28 mouse cellular contexts compared by ENCODE assay signal in genomic region chr15:30369997-30370396, GRCm38 (mm10).
DNase-seq lines count a peak whose midpoint lies in the region; ATAC-seq and TF ChIP-seq lines count a peak whose summit lies in the region.
"Had no signal": no experiment of that assay in that cellular context is flagged by ENCODE, and none has a peak within 500 bp of the region (broad histone marks: within the 10 kb centered on the region; RNA-seq: fewer than 3 reads in every experiment).

No protein-coding gene starts in this region.

- WGBS in forebrain, postnatal 0 days: 64% methylated on average over 7 of the region's 7 CpGs
- WGBS in forebrain, embryonic 11.5 days: 77% methylated on average over 7 of the region's 7 CpGs
- WGBS in midbrain, embryonic 11.5 days: 68% methylated on average over 7 of the region's 7 CpGs
- 49% methylated on average over 7 of the region's 7 CpGs for WGBS in midbrain, embryonic 14.5 days
- 50% methylated on average over 7 of the region's 7 CpGs for WGBS in midbrain, embryonic 15.5 days
- WGBS in midbrain, postnatal 0 days: 51% methylated on average over 7 of the region's 7 CpGs
- 45% methylated on average over 7 of the region's 7 CpGs for WGBS in kidney, embryonic 15.5 days

- H3K4me1 ChIP-seq in forebrain, postnatal 0 days (ENCODE audit: insufficient read depth): peaks cover 7% of the 10 kb centered on the region
- no peaks in the 10 kb centered on the region; the same call in 1 of the 2 replicates for H3K4me1 ChIP-seq in forebrain, embryonic 11.5 days (replicated peaks; ENCODE audit: control insufficient read depth, insufficient read depth, low read length)
- peaks cover 4% of the 10 kb centered on the region; the same call in 1 of the 2 replicates for H3K4me1 ChIP-seq in midbrain, embryonic 11.5 days (ENCODE audit: control insufficient read depth, insufficient read depth, low read length)
- 0 out of 2 replicates have a peak, but pooled peaks cover 8% of the 10 kb centered on the region for H3K4me1 ChIP-seq in midbrain, embryonic 14.5 days (ENCODE audit: control insufficient read depth, insufficient read depth, low read length)
- peaks cover 9% of the 10 kb centered on the region for H3K4me1 ChIP-seq in midbrain, embryonic 15.5 days
- H3K4me1 ChIP-seq in midbrain, postnatal 0 days (ENCODE audit: insufficient read depth, low read length): 0 out of 2 replicates have a peak, but pooled peaks cover 3% of the 10 kb centered on the region
- no peaks in the 10 kb centered on the region for H3K4me1 ChIP-seq in kidney, embryonic 15.5 days
- H3K4me1 ChIP-seq: embryonic facial prominence, embryonic 12.5 days; heart, embryonic 10.5 days; heart, embryonic 13.5 days had no signal

- H3K4me2 ChIP-seq in forebrain, postnatal 0 days (ENCODE audit: low read depth): no peak overlapping the region
- no peak overlapping the region for H3K4me2 ChIP-seq in forebrain, embryonic 11.5 days (ENCODE audit: low read depth, low read length, severe bottlenecking)
- H3K4me2 ChIP-seq in midbrain, embryonic 11.5 days: no peak overlapping the region
- no peak overlapping the region for H3K4me2 ChIP-seq in midbrain, embryonic 14.5 days (ENCODE audit: low read length)
- no peak overlapping the region for H3K4me2 ChIP-seq in midbrain, embryonic 15.5 days
- H3K4me2 ChIP-seq in midbrain, postnatal 0 days (ENCODE audit: low read depth, low read length, poor library complexity, severe bottlenecking): no peak overlapping the region
- H3K4me2 ChIP-seq in kidney, embryonic 15.5 days: no peak overlapping the region
- H3K4me2 ChIP-seq: embryonic facial prominence, embryonic 12.5 days; forebrain, embryonic 13.5 days; heart, embryonic 13.5 days; hindbrain, embryonic 14.5 days had no signal

- TF ChIP-seq CTCF in forebrain, postnatal 0 days (IDR thresholded peaks at IDR 0.05; ENCODE audit: low read depth): no peak
- TF ChIP-seq CTCF in midbrain, postnatal 0 days (IDR thresholded peaks at IDR 0.05): no peak

- no peaks in the 10 kb centered on the region for H3K27me3 ChIP-seq in forebrain, postnatal 0 days (ENCODE audit: insufficient read depth, low read length)
- no peaks in the 10 kb centered on the region for H3K27me3 ChIP-seq in forebrain, embryonic 11.5 days (ENCODE audit: control insufficient read depth, insufficient read depth, low read length)
- no peaks in the 10 kb centered on the region for H3K27me3 ChIP-seq in midbrain, embryonic 11.5 days (ENCODE audit: control insufficient read depth, insufficient read depth, low read length)
- H3K27me3 ChIP-seq in midbrain, embryonic 14.5 days (ENCODE audit: control insufficient read depth, insufficient read depth, low read length): no peaks in the 10 kb centered on the region
- no peaks in the 10 kb centered on the region for H3K27me3 ChIP-seq in midbrain, embryonic 15.5 days (replicated peaks)
- no peaks in the 10 kb centered on the region for H3K27me3 ChIP-seq in midbrain, postnatal 0 days (ENCODE audit: insufficient read depth, low read length)
- H3K27me3 ChIP-seq in kidney, embryonic 15.5 days: no peaks in the 10 kb centered on the region
- H3K27me3 ChIP-seq: CH12.LX; embryonic facial prominence, embryonic 12.5 days; forebrain, embryonic 13.5 days; heart, embryonic 13.5 days; Patski had no signal

- H3K9me3 ChIP-seq in forebrain, postnatal 0 days (ENCODE audit: low read length): no peaks in the 10 kb centered on the region
- no peaks in the 10 kb centered on the region for H3K9me3 ChIP-seq in forebrain, embryonic 11.5 days (ENCODE audit: control insufficient read depth, low read length)
- H3K9me3 ChIP-seq in midbrain, embryonic 11.5 days (ENCODE audit: control insufficient read depth, low read length): no peaks in the 10 kb centered on the region
- no peaks in the 10 kb centered on the region for H3K9me3 ChIP-seq in midbrain, embryonic 14.5 days (ENCODE audit: control insufficient read depth, low read length)
- no peaks in the 10 kb centered on the region for H3K9me3 ChIP-seq in midbrain, embryonic 15.5 days
- H3K9me3 ChIP-seq in midbrain, postnatal 0 days (ENCODE audit: low read length): no peaks in the 10 kb centered on the region
- no peaks in the 10 kb centered on the region for H3K9me3 ChIP-seq in kidney, embryonic 15.5 days (replicated peaks)
- H3K9me3 ChIP-seq: embryonic facial prominence, embryonic 12.5 days; forebrain, embryonic 13.5 days; heart, embryonic 10.5 days; heart, embryonic 13.5 days had no signal

- H3K27ac ChIP-seq in forebrain, postnatal 0 days (ENCODE audit: low read depth, low read length): no peak overlapping the region
- H3K27ac ChIP-seq in forebrain, embryonic 11.5 days (ENCODE audit: low read depth, low read length): no peak overlapping the region
- no peak overlapping the region for H3K27ac ChIP-seq in midbrain, embryonic 11.5 days (ENCODE audit: low read depth, low read length)
- H3K27ac ChIP-seq in midbrain, embryonic 14.5 days (replicated peaks; ENCODE audit: low read depth, low read length): no peak overlapping the region
- no peak overlapping the region for H3K27ac ChIP-seq in midbrain, embryonic 15.5 days
- no peak overlapping the region for H3K27ac ChIP-seq in midbrain, postnatal 0 days (ENCODE audit: low read depth, low read length)
- H3K27ac ChIP-seq in kidney, embryonic 15.5 days: no peak overlapping the region
- H3K27ac ChIP-seq: embryonic facial prominence, embryonic 12.5 days; forebrain, embryonic 13.5 days; heart, adult 2 months; heart, embryonic 10.5 days; heart, embryonic 13.5 days; hindbrain, embryonic 14.5 days had no signal

- no peak overlapping the region for H3K4me3 ChIP-seq in forebrain, postnatal 0 days (ENCODE audit: low read depth, low read length)
- no peak overlapping the region for H3K4me3 ChIP-seq in forebrain, embryonic 11.5 days (ENCODE audit: low read depth, low read length)
- no peak overlapping the region for H3K4me3 ChIP-seq in midbrain, embryonic 11.5 days (ENCODE audit: low read depth, low read length)
- H3K4me3 ChIP-seq in midbrain, embryonic 14.5 days (replicated peaks; ENCODE audit: low read depth, low read length): no peak overlapping the region
- no peak overlapping the region for H3K4me3 ChIP-seq in midbrain, embryonic 15.5 days
- H3K4me3 ChIP-seq in midbrain, postnatal 0 days (ENCODE audit: low read depth, low read length): no peak overlapping the region
- H3K4me3 ChIP-seq in kidney, embryonic 15.5 days (replicated peaks): no peak overlapping the region
- H3K4me3 ChIP-seq: embryonic facial prominence, embryonic 12.5 days; erythroblast, embryonic 14.5 days; forebrain, embryonic 13.5 days; heart, adult 2 months; heart, embryonic 10.5 days; heart, embryonic 13.5 days had no signal

- H3K36me3 ChIP-seq in forebrain, postnatal 0 days (ENCODE audit: insufficient read depth): no peaks in the 10 kb centered on the region
- H3K36me3 ChIP-seq in forebrain, embryonic 11.5 days (ENCODE audit: control insufficient read depth, insufficient read depth, low read length): no peaks in the 10 kb centered on the region
- H3K36me3 ChIP-seq in midbrain, embryonic 11.5 days (ENCODE audit: control insufficient read depth, insufficient read depth, low read length): no peaks in the 10 kb centered on the region
- H3K36me3 ChIP-seq in midbrain, embryonic 14.5 days (ENCODE audit: control insufficient read depth, insufficient read depth, low read length): no peaks in the 10 kb centered on the region
- H3K36me3 ChIP-seq in midbrain, embryonic 15.5 days (replicated peaks): no peaks in the 10 kb centered on the region
- H3K36me3 ChIP-seq in midbrain, postnatal 0 days (ENCODE audit: insufficient read depth, low read length): no peaks in the 10 kb centered on the region
- H3K36me3 ChIP-seq in kidney, embryonic 15.5 days: no peaks in the 10 kb centered on the region
- H3K36me3 ChIP-seq: embryonic facial prominence, embryonic 12.5 days; G1E; heart, embryonic 10.5 days; heart, embryonic 13.5 days had no signal

- DNase-seq in forebrain, postnatal 0 days: no peak
- DNase-seq in forebrain, embryonic 11.5 days (ENCODE audit: low spot score): no peak
- peak; percentile 82 for DNase-seq in midbrain, embryonic 11.5 days (ENCODE audit: low spot score, missing footprints)
- no peak for DNase-seq in midbrain, embryonic 14.5 days
- DNase-seq in midbrain, postnatal 0 days (ENCODE audit: low spot score): no peak
- no peak for DNase-seq in urinary bladder, postnatal 14 days (ENCODE audit: low spot score)
- DNase-seq: adrenal gland, postnatal 10 days; adrenal gland, postnatal 36 days; B cell, adult 2 months; cerebellum, adult 18-20 months; cerebellum, adult 9-10 months; cerebellum, postnatal 14 days; gastrocnemius, postnatal 10 days; gastrocnemius, postnatal 36 days; heart, adult 2 months; heart, postnatal 14 days had no signal

- H3K9ac ChIP-seq in forebrain, postnatal 0 days: no peak overlapping the region
- no peak overlapping the region for H3K9ac ChIP-seq in forebrain, embryonic 11.5 days (ENCODE audit: low read length)
- H3K9ac ChIP-seq in midbrain, embryonic 11.5 days (ENCODE audit: low read length): no peak overlapping the region
- H3K9ac ChIP-seq in midbrain, embryonic 14.5 days (replicated peaks; ENCODE audit: low read length): no peak overlapping the region
- H3K9ac ChIP-seq in midbrain, embryonic 15.5 days: no peak overlapping the region; the same call in 1 of the 2 replicates
- no peak overlapping the region for H3K9ac ChIP-seq in midbrain, postnatal 0 days (replicated peaks; ENCODE audit: low read length, poor library complexity, severe bottlenecking)
- H3K9ac ChIP-seq in kidney, embryonic 15.5 days: no peak overlapping the region
- H3K9ac ChIP-seq: embryonic facial prominence, embryonic 12.5 days; forebrain, embryonic 13.5 days; heart, embryonic 13.5 days; hindbrain, embryonic 14.5 days had no signal

- 0 out of 2 replicates have a peak, but pooled peaks have one; percentile 26 for ATAC-seq in forebrain, postnatal 0 days
- ATAC-seq in forebrain, embryonic 11.5 days (replicated peaks; ENCODE audit: low FRiP score): no peak
- ATAC-seq in midbrain, embryonic 11.5 days (ENCODE audit: low FRiP score): no peak
- ATAC-seq in midbrain, embryonic 14.5 days (ENCODE audit: low FRiP score, low TSS enrichment): no peak
- 0 out of 2 replicates have a peak, but pooled peaks have one; percentile 19 for ATAC-seq in midbrain, embryonic 15.5 days (replicated peaks)
- ATAC-seq in midbrain, postnatal 0 days (ENCODE audit: low FRiP score): peak; percentile 41; the same call in 1 of the 2 replicates
- ATAC-seq in kidney, embryonic 15.5 days (replicated peaks; ENCODE audit: low FRiP score): no peak
- ATAC-seq: forebrain, embryonic 13.5 days; forebrain, embryonic 16.5 days; Patski had no signal

Comparison
In these comparisons a context has a peak if more than half of its experiments do, and no peak if none do; other contexts are left out.
1. ATAC-seq: peak in forebrain, postnatal 0 days (single experiment), midbrain, embryonic 15.5 days (single experiment) and midbrain, postnatal 0 days (single experiment); none in forebrain, embryonic 11.5 days (single experiment), midbrain, embryonic 11.5 days (single experiment), midbrain, embryonic 14.5 days (single experiment) and kidney, embryonic 15.5 days (single experiment).